Mouse (Mus musculus) adrenal gland, postnatal 10 days (tissue): ENCODE results near the gene Ttll13. TPM values are rescaled to one million over a fixed set of nuclear protein-coding genes. Genes with fewer than 3 reads are reported as not detected.

Experiments used
- total RNA-seq, 2 experiments: library from RNA; stranded (reverse); gene quantifications; 2 replicates each; pipeline ENCODE4 v1.2.3; 2021

The Ttll13 gene
- total RNA-seq, 2 experiments from 2014 or later, result 1.1 to 1.8 TPM

Other genes starting within 250 kb of the Ttll13 start
- 10 to 100 TPM; 18.7 to 26.9 TPM for gene Zfp710, start 221.6 kb upstream of the Ttll13 start, total RNA-seq
- 100 to 1,000 TPM; 386 to 496 TPM for gene Idh2, start 131.0 kb upstream of the Ttll13 start, total RNA-seq
- gene Sema4b, start 59.5 kb upstream of the Ttll13 start, total RNA-seq, result 10 to 100 TPM; 39.0 to 44.3 TPM
- gene Cib1, start 13.6 kb upstream of the Ttll13 start, total RNA-seq, result 10 to 100 TPM; 50.6 to 54.9 TPM
- 1 to 10 TPM; 3.0 to 3.9 TPM for gene Gdpgp1, start 13.5 kb upstream of the Ttll13 start, total RNA-seq
- 10 to 100 TPM; 38.7 to 47.4 TPM for gene Ngrn, start 14.8 kb downstream of the Ttll13 start, total RNA-seq
- 10 to 100 TPM; 14.5 to 18.3 TPM for gene Vps33b, start 23.3 kb downstream of the Ttll13 start, total RNA-seq
- 10 to 100 TPM; 38.9 to 43.4 TPM for gene Prc1, start 48.1 kb downstream of the Ttll13 start, total RNA-seq
- 10 to 100 TPM in 1 of 2 experiments, 1 to 10 TPM in 1; 8.4 to 13.8 TPM for gene Rccd1, start 78.1 kb downstream of the Ttll13 start, total RNA-seq
- gene Unc45a, start 94.6 kb downstream of the Ttll13 start, total RNA-seq, result 10 to 100 TPM; 40.8 to 44.6 TPM
- 10 to 100 TPM; 45.3 to 54.8 TPM for gene Hddc3, start 96.7 kb downstream of the Ttll13 start, total RNA-seq
- 10 to 100 TPM; 56.2 to 93.5 TPM for gene Man2a2, start 125.0 kb downstream of the Ttll13 start, total RNA-seq
- 10 to 100 TPM; 13.2 to 17.1 TPM for gene Fes, start 141.6 kb downstream of the Ttll13 start, total RNA-seq
- 100 to 1,000 TPM; 113 to 129 TPM for gene Furin, start 159.1 kb downstream of the Ttll13 start, total RNA-seq